Mouse (Mus musculus) G1E (cell line): ENCODE measurements around the gene Hk2. TPM values are rescaled to one million over a fixed set of nuclear protein-coding genes. Genes with fewer than 3 reads are reported as not detected.
A peak's percentile ranks its signal among the peaks of the same experiment; 100 is the strongest.

ENCODE experiments used
- ATAC-seq: 2 replicates; pipeline ENCODE4 v1.8.0; 2016; ENCODE audit warnings: mild to moderate bottlenecking; ENCODE audit not compliant: insufficient number of reproducible peaks, poor library complexity, low FRiP score, severe bottlenecking; ENCODE audit errors: extremely low read depth
- DNase-seq: peaks from one replicate; pipeline ENCODE4 v3.0.0; 2012; ENCODE audit warnings: low spot score
- H3K27me3 ChIP-seq: 2 replicates; pipeline ENCODE4 v1.6.1; 2012; ENCODE audit warnings: mild to moderate bottlenecking, low read length, inconsistent platforms; ENCODE audit not compliant: insufficient read depth
- H3K36me3 ChIP-seq: replicated peaks from 2 replicates; pipeline ENCODE3; 2012; ENCODE audit warnings: mild to moderate bottlenecking, inconsistent platforms
- H3K4me1 ChIP-seq: 2 replicates; pipeline ENCODE4 v1.6.1; 2012; ENCODE audit warnings: low read depth, low read length, inconsistent platforms, mixed read lengths; ENCODE audit not compliant: insufficient read depth
- H3K4me3 ChIP-seq: 2 replicates; pipeline ENCODE4 v1.5.1; 2012; ENCODE audit warnings: low read depth, mild to moderate bottlenecking, inconsistent platforms, low read length, moderate library complexity, mixed read lengths
- H3K9me3 ChIP-seq: replicated peaks from 2 replicates; pipeline ENCODE4 v1.6.1; 2012; ENCODE audit warnings: inconsistent platforms
- CTCF ChIP-seq: IDR thresholded peaks from 2 replicates; pipeline ENCODE4 v1.5.1; 2012; ENCODE audit warnings: low read depth, low read length, inconsistent platforms, mixed read lengths
- GATA1 ChIP-seq: IDR thresholded peaks from 2 replicates; pipeline ENCODE4 v1.6.1; 2012; ENCODE audit warnings: borderline replicate concordance, low read length, inconsistent platforms, mixed read lengths
- GATA2 ChIP-seq: IDR thresholded peaks from 2 replicates; pipeline ENCODE4 v1.6.1; 2012; ENCODE audit warnings: low read depth, low read length, inconsistent platforms, borderline replicate concordance
- POLR2AphosphoS5 ChIP-seq: IDR thresholded peaks from 2 replicates; pipeline ENCODE4 v1.6.1; 2012; ENCODE audit warnings: low read depth, low read length, inconsistent platforms; ENCODE audit not compliant: insufficient replicate concordance
- TAL1 ChIP-seq: conservative IDR thresholded peaks from 2 replicates; pipeline ENCODE4 v1.6.1; 2012; ENCODE audit warnings: low read depth, low read length, inconsistent platforms, mixed read lengths
- polyA plus RNA-seq: library from polyadenylated mRNA; stranded (reverse); fragments of >175 nt; gene quantifications from 2 replicates; pipeline ENCODE4 v1.2.3, GENCODE M21; 2012
- total RNA-seq, 2 experiments: library from RNA; stranded (forward) in 1 of 2; stranded (reverse) in 1 of 2; fragments of 200-1000 nt in 1 of 2; fragments of >200 nt in 1 of 2; fragmentation: Nextera tagmentation in 1 of 2; gene quantifications; 2 replicates each; pipeline ENCODE4 v1.2.3; 2014 to 2017

Gene Hk2
- total RNA-seq (2014; fragmentation: Nextera tagmentation) (42.9 and 52.4 TPM in 2 replicates), total RNA-seq (2017) (73.8 and 90.2 TPM in 2 replicates), polyA plus RNA-seq (6.6 and 8.2 TPM in 2 replicates)

GRCm38 (mm10) chr6:82774321-82774764 lies at the start of gene Hk2:
Gene Hk2, minus strand, starts transcription at chr6:82774454.
- TF ChIP-seq TAL1 = no peak
- TF ChIP-seq GATA1 = no peak
- TF ChIP-seq CTCF = no peak
- TF ChIP-seq GATA2 = no peak
- TF ChIP-seq POLR2AphosphoS5 = no peak
- DNase-seq (peak; percentile 95), ATAC-seq (peak; percentile 88)
- H3K9me3 ChIP-seq = no peaks in the 10 kb centered on the region
- peak within 1 kb of the TSS; percentile 81 for H3K4me3 ChIP-seq
- H3K36me3 ChIP-seq = peaks cover 24% of the 10 kb centered on the region
- H3K27me3 ChIP-seq = peaks cover 9% of the 10 kb centered on the region
- peaks cover 66% of the 10 kb centered on the region for H3K4me1 ChIP-seq

DNA sequence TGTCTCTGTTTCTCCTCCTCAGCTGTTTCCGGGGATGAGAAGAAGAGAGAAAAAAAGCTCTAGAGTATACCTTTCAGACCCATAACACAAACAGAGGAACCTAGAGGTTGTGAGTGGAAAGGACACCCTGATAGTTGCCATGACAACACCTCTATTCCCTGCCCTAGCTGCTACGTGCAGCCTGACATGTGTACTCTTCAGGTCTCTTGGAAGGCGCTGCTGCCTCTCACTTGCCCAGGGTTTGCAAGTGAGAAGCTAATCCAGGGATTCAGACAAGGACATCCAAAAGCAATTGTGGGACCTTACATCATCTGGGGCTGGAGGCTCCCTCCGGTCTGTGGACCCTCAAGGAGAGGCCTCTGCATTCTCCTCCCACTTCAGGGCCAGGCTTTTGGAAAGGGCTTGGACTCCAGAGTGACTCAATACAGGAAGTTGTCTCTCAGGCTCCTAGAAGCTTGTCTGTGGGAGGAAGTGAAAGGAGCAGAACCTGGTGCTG lies 47.6 kb upstream of the Hk2 start:
- Histone ChIP-seq H3K27me3 (no peaks in the 10 kb centered on the region), H3K4me3 (peak overlapping the region; percentile 46; the same call in 1 of the 2 replicates), H3K4me1 (peaks cover 50% of the 10 kb centered on the region), H3K36me3 (no peaks in the 10 kb centered on the region), H3K9me3 (no peaks in the 10 kb centered on the region)
- peak; percentile 77 for DNase-seq
- TF ChIP-seq GATA2 (no peak), CTCF (no peak)
- peak; percentile 78 for ATAC-seq

DNA sequence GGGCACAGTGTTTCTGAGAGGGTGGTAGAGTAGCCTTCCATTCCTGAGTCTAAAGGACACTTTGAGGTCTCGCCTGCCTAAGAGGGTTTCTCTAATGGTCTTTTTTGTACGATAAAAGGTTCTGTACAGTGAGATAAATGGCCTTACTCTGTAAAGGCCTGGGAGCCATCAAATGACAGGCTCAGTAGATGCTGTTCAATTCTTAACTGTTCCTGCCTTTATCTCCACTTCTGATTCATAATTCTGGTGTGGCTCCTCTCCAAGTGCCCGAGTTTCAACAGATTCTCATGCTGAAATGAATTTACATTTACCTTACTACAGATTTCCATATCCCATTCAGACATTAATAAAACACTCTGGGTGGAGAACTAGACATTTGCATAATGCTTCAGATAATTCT lies 46.5 kb upstream of the Hk2 start:
- ATAC-seq = no peak
- H3K4me1 ChIP-seq = peaks cover 51% of the 10 kb centered on the region
- TF ChIP-seq POLR2AphosphoS5 = no peak
- H3K9me3 ChIP-seq = no peaks in the 10 kb centered on the region
- H3K27me3 ChIP-seq = no peaks in the 10 kb centered on the region
- H3K4me3 ChIP-seq = no peak overlapping the region
- no peak for DNase-seq
- H3K36me3 ChIP-seq = no peaks in the 10 kb centered on the region

DNA sequence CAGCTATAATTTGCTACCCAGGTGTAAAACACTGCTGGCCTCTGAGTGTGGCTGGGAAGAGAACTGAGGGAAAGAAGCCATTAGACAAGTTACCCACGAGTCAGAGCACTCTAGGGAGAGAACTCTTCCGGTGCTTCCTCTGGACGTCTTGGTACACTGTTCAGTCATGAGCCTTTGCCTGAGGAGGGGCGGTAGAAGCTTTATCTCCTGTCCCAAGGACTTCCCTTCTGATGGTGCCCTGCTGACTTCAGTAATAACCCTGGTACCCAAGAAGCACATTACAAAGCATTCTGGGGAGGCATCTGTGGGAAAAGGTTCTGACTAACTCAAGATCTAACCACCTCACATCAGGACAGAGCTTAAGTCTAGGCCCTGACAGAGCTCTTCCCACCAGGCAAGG lies 40.6 kb upstream of the Hk2 start:
- Histone ChIP-seq H3K4me3 (no peak overlapping the region), H3K27me3 (peaks cover 2% of the 10 kb centered on the region; the same call in 1 of the 2 replicates), H3K4me1 (peaks cover 7% of the 10 kb centered on the region), H3K9me3 (no peaks in the 10 kb centered on the region), H3K36me3 (no peaks in the 10 kb centered on the region)
- DNase-seq (no peak), ATAC-seq (no peak)
- TF ChIP-seq POLR2AphosphoS5 = no peak
- TF ChIP-seq TAL1 = no peak
- TF ChIP-seq GATA1 = no peak
- no peak for TF ChIP-seq CTCF
- TF ChIP-seq GATA2 = no peak

GRCm38 (mm10) chr6:82807984-82808700 lies 33.9 kb upstream of the Hk2 start:
- Histone ChIP-seq H3K36me3 (no peaks in the 10 kb centered on the region), H3K27me3 (peaks cover 12% of the 10 kb centered on the region), H3K4me1 (peaks cover 5% of the 10 kb centered on the region; the same call in 1 of the 2 replicates), H3K9me3 (no peaks in the 10 kb centered on the region), H3K4me3 (no peak overlapping the region)
- ATAC-seq (no peak), DNase-seq (no peak)
- no peak for TF ChIP-seq CTCF
- no peak for TF ChIP-seq GATA1
- no peak for TF ChIP-seq POLR2AphosphoS5
- TF ChIP-seq TAL1 = no peak
- TF ChIP-seq GATA2 = no peak

- Histone ChIP-seq H3K4me3 (no peak overlapping the region), H3K27me3 (peaks cover 12% of the 10 kb centered on the region), H3K9me3 (no peaks in the 10 kb centered on the region), H3K36me3 (no peaks in the 10 kb centered on the region), H3K4me1 (peaks cover 5% of the 10 kb centered on the region; the same call in 1 of the 2 replicates)
- DNase-seq (no peak), ATAC-seq (no peak)
- no peak for TF ChIP-seq POLR2AphosphoS5
- no peak for TF ChIP-seq GATA2
- no peak for TF ChIP-seq GATA1
- TF ChIP-seq TAL1 = no peak
- TF ChIP-seq CTCF = no peak
These were observed 32.7 kb upstream of the Hk2 start for GRCm38 (mm10) chr6:82806971-82807370.

DNA sequence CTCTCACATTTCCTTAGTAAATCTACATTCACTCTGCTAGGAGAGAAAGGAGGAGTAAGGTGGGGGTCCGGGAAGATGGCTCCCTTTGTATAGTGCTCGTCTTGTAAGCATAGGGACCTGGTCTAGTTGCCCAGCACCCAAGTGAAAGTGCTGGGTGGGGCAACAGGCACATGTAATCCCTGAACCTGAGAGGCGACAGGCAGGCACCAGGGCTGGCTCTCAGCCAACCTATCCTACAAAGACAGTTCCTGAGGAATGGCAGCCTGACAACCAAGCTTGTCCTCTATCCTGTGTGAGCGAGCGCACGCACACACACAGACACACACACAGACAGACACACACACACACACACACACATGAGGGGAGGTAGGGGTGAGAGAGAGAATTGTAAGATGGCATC lies 32.2 kb upstream of the Hk2 start:
- TF ChIP-seq TAL1 (no peak), GATA2 (no peak), CTCF (no peak), POLR2AphosphoS5 (no peak), GATA1 (no peak)

More for the DNA sequence above, 32.2 kb upstream of the Hk2 start:
- no peaks in the 10 kb centered on the region for H3K9me3 ChIP-seq
- DNase-seq (no peak), ATAC-seq (no peak)
- no peaks in the 10 kb centered on the region for H3K36me3 ChIP-seq
- H3K4me3 ChIP-seq = no peak overlapping the region
- H3K27me3 ChIP-seq = peaks cover 12% of the 10 kb centered on the region
- peaks cover 5% of the 10 kb centered on the region; the same call in 1 of the 2 replicates for H3K4me1 ChIP-seq
